Mouse (Mus musculus): Measurements from ENCODE around the gene Ctns. TPM values are rescaled to one million over a fixed set of nuclear protein-coding genes. Genes with fewer than 3 reads are reported as not detected.

The Ctns gene
- polyA plus RNA-seq, 1 experiment, result 17.2 TPM

DNA sequence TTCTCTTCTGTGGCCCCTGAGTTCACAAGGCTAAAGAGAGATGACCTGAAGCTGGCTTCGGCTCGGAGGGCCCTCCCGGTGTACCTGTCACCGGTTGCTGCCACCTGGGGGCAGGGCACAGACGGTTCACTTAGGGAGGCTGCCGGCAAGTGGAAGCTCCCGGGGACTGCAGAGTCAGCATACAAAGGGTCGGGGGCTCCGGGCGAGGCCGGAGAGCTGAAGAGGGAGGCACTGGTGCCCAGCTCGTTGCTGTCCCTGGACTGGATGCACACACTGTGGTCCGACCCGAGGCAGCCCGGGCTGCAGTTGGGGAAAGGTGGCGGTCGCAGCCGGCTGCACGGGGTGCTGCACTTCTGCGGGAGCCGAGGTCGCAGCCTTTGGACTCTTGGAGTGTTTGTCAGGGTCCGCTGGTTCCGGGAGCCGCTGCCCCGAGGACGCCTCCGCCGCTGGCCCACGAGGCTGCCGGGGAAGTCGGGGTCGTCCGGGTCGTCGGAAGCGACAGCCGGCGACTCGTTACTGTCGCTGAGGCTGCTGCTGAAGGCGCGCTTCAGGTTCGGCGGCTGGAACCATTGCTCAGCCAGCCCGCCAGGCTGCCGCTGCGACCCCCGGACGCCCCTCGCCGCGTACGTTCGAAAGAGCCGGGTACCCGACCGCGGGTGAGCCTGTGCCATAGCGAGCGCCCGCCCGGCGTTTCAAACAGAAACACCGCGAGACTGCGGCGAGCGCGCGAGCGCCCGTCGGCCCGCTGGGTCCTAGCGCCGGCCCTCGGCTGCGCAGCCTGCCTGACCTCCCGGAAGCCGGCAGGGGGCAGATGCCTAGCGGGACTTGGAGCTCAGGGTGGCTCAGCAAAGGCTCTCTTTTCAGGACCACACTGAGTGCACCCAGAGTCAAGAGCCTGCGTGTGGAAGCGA is 61.0 kb downstream of the Ctns start, which contains the start of gene Haspin:
Gene Haspin, minus strand, starts transcription at position 704 of the 911 bp plus-strand sequence.
- under 1% methylated on average over 84 of the region's 84 CpGs for WGBS
- DNase-seq, result peak; percentile 92

DNA sequence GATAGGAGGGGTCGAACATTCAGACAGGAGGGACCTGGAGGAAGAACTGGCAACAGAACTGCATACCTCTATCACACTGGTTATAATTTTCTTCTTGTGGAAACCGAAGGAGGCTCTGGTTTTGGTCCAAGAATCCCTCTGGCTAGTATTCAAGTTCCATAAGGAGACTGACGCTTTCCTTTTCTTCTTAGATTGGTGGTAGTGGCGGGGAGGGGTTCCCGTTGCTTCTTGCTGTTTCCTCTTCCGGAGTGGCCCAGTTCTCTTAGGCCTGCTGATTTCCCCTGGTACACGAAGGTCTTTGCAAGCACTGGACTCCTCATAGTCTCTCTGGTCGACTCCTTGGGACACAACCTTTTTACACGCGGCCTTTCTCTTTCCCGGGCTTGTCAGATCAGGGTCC is 61.7 kb downstream of the Ctns start:
- no peak for DNase-seq
- H3K4me3 ChIP-seq (replicated peaks; ENCODE audit: extremely low read depth, low read depth, low read length), result peak overlapping the region; percentile 61
- H3K4me1 ChIP-seq (ENCODE audit: control insufficient read depth, insufficient read depth, low read length), result peaks cover 3% of the 10 kb centered on the region; the same call in 1 of the 2 replicates
- WGBS, result 6% methylated on average over 11 of the region's 11 CpGs
- TF ChIP-seq POLR2A (IDR thresholded peaks at IDR 0.05; ENCODE audit: borderline replicate concordance, extremely low read depth, low read depth, low read length) (no peak), CTCF (IDR thresholded peaks at IDR 0.05; ENCODE audit: insufficient read depth, low read length) (no peak)

More for the DNA sequence above, 61.0 kb downstream of the Ctns start, which contains the start of gene Haspin:
- peak within 1 kb of the TSS; percentile 61 for H3K4me3 ChIP-seq (replicated peaks; ENCODE audit: extremely low read depth, low read depth, low read length)
- TF ChIP-seq POLR2A (IDR thresholded peaks at IDR 0.05; ENCODE audit: borderline replicate concordance, extremely low read depth, low read depth, low read length), result no peak
- peak; percentile 69 for TF ChIP-seq CTCF (IDR thresholded peaks at IDR 0.05; ENCODE audit: insufficient read depth, low read length)
- peaks cover 3% of the 10 kb centered on the region; the same call in 1 of the 2 replicates for H3K4me1 ChIP-seq (ENCODE audit: control insufficient read depth, insufficient read depth, low read length)

GRCm38 (mm10) chr11:73136587-73136986 is 62.3 kb downstream of the Ctns start:
- no peak for DNase-seq
- Histone ChIP-seq H3K4me3 (replicated peaks; ENCODE audit: extremely low read depth, low read depth, low read length) (peak overlapping the region; percentile 27), H3K4me1 (ENCODE audit: control insufficient read depth, insufficient read depth, low read length) (peaks cover 3% of the 10 kb centered on the region; the same call in 1 of the 2 replicates)
- 43% methylated on average over 6 of the region's 6 CpGs for whole genome bisulfite sequencing
- TF ChIP-seq POLR2A (IDR thresholded peaks at IDR 0.05; ENCODE audit: borderline replicate concordance, extremely low read depth, low read depth, low read length) (no peak), CTCF (IDR thresholded peaks at IDR 0.05; ENCODE audit: insufficient read depth, low read length) (no peak)

DNA sequence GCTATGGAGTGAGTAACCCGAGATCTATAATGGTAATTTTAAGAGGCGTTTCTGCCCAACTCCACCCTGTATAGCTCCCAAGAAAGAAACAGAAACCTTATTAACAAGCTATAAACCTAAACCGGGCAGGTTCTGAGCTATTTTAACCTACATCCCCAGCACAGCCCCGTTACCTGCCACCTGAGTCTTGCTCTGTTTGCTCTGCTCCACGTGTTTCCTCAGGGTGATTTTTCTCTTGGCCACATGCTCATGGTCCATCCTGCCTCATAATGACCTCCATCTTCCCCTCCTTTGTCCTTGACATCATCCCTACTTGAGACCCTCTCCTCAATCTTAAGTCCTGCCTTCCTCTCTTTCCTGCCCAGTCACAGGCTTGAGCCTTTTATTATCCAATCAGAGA is 64.6 kb downstream of the Ctns start:
- TF ChIP-seq CTCF (IDR thresholded peaks at IDR 0.05; ENCODE audit: insufficient read depth, low read length) (no peak), POLR2A (IDR thresholded peaks at IDR 0.05; ENCODE audit: borderline replicate concordance, extremely low read depth, low read depth, low read length) (no peak)
- Histone ChIP-seq H3K4me3 (replicated peaks; ENCODE audit: extremely low read depth, low read depth, low read length) (no peak overlapping the region), H3K4me1 (ENCODE audit: control insufficient read depth, insufficient read depth, low read length) (peaks cover 3% of the 10 kb centered on the region; the same call in 1 of the 2 replicates)
- no peak for DNase-seq
- WGBS, result 82% methylated on average over 5 of the region's 5 CpGs

Other genes starting within 250 kb of the Ctns start
- gene Atp2a3, start 237.9 kb downstream of the Ctns start, polyA plus RNA-seq (2012; rRNA removed), result 253 and 256 TPM in 2 replicates
- gene P2rx1, start 199.9 kb downstream of the Ctns start, polyA plus RNA-seq (2012; rRNA removed), result 3.2 and 4.4 TPM in 2 replicates
- gene Camkk1, start 180.0 kb downstream of the Ctns start, polyA plus RNA-seq (2012; rRNA removed), result 8.7 and 9.3 TPM in 2 replicates
- gene Ncbp3, start 151.3 kb downstream of the Ctns start, polyA plus RNA-seq (2012; rRNA removed), result 1.7 and 3.6 TPM in 2 replicates
- 3.8 and 4.3 TPM in 2 replicates for gene Itgae, start 108.5 kb downstream of the Ctns start, polyA plus RNA-seq (2012; rRNA removed)
- gene Haspin, start 60.7 kb downstream of the Ctns start, polyA plus RNA-seq (2012; rRNA removed), result 0.41 and 0.70 TPM in 2 replicates
- gene P2rx5, start 38.6 kb downstream of the Ctns start, polyA plus RNA-seq (2012; rRNA removed), result 3.2 and 5.5 TPM in 2 replicates
- gene Emc6, start 22.0 kb downstream of the Ctns start, polyA plus RNA-seq (2012; rRNA removed), result 47.9 and 55.4 TPM in 2 replicates
- gene Tax1bp3, start 22.0 kb downstream of the Ctns start, polyA plus RNA-seq (2012; rRNA removed), result 109 and 123 TPM in 2 replicates
- gene Shpk, start 418 bp upstream of the Ctns start, polyA plus RNA-seq (2012; rRNA removed), result 3.7 and 4.4 TPM in 2 replicates
- 0.09 and 0.55 TPM in 2 replicates for gene Trpv1, start 35.2 kb upstream of the Ctns start, polyA plus RNA-seq (2012; rRNA removed)
- gene Trpv3, start 68.3 kb upstream of the Ctns start, polyA plus RNA-seq (2012; rRNA removed), result 0.14 and 0.49 TPM in 2 replicates
- gene Aspa, start 130.6 kb upstream of the Ctns start, polyA plus RNA-seq (2012; rRNA removed), result 1.5 and 2.2 TPM in 2 replicates
- gene Gm49340, start 130.7 kb upstream of the Ctns start, polyA plus RNA-seq (2012; rRNA removed), result 0.05 TPM in 1 of 2 replicates, not detected in the other
- not detected in 2 replicates for gene Spata22, start 130.7 kb upstream of the Ctns start, polyA plus RNA-seq (2012; rRNA removed)
- gene Olfr20, start 151.7 kb upstream of the Ctns start, polyA plus RNA-seq (2012; rRNA removed), result not detected in 2 replicates
- gene Olfr376, start 172.2 kb upstream of the Ctns start, polyA plus RNA-seq (2012; rRNA removed), result not detected in 2 replicates
- not detected in 2 replicates for gene Olfr1, start 200.6 kb upstream of the Ctns start, polyA plus RNA-seq (2012; rRNA removed)
- not detected in 2 replicates for gene Olfr378, start 229.4 kb upstream of the Ctns start, polyA plus RNA-seq (2012; rRNA removed)